Mouse (Mus musculus) embryonic facial prominence, embryonic 13.5 days (tissue): Measurements from ENCODE around the gene Agap3. TPM values are rescaled to one million over a fixed set of nuclear protein-coding genes. Genes with fewer than 3 reads are reported as not detected.

Experiments
- ATAC-seq: fragments of 200-750 bp; cut with Nextera tagmentation; 2 replicates; pipeline ENCODE4 v1.8.0; 2017; ENCODE audit warnings: low read depth; ENCODE audit not compliant: insufficient number of reproducible peaks, insufficient read depth, low FRiP score, low TSS enrichment
- H3K27ac ChIP-seq: fragments of 300-500 bp; sonication (generic); 2 replicates; pipeline ENCODE4 v1.5.1; 2015; ENCODE audit warnings: moderate library complexity, mild to moderate bottlenecking, inconsistent platforms
- H3K27me3 ChIP-seq: fragments of 300-500 bp; sonication (generic); 2 replicates; pipeline ENCODE4 v1.6.1; 2015; ENCODE audit warnings: mild to moderate bottlenecking, inconsistent platforms
- H3K36me3 ChIP-seq: fragments of 300-500 bp; sonication (generic); 2 replicates; pipeline ENCODE4 v1.6.1; 2015; ENCODE audit warnings: mild to moderate bottlenecking, inconsistent platforms
- H3K4me1 ChIP-seq: fragments of 300-500 bp; sonication (generic); 2 replicates; pipeline ENCODE4 v1.6.1; 2015; ENCODE audit warnings: inconsistent platforms
- H3K4me2 ChIP-seq: fragments of 300-500 bp; sonication (generic); 2 replicates; pipeline ENCODE4 v1.6.1; 2015; ENCODE audit warnings: moderate library complexity, mild to moderate bottlenecking, inconsistent platforms
- H3K4me3 ChIP-seq: fragments of 300-500 bp; sonication (generic); 2 replicates; pipeline ENCODE4 v1.5.1; 2015; ENCODE audit warnings: mild to moderate bottlenecking, inconsistent platforms
- H3K9ac ChIP-seq: fragments of 300-500 bp; sonication (generic); 2 replicates; pipeline ENCODE4 v1.6.1; 2015; ENCODE audit warnings: mild to moderate bottlenecking, inconsistent platforms
- H3K9me3 ChIP-seq: fragments of 300-500 bp; sonication (generic); 2 replicates; pipeline ENCODE4 v1.6.1; 2016; ENCODE audit warnings: inconsistent platforms
- WGBS: fragments of 180-500 bp; shearing (Covaris S2); methylation state at CpG from one replicate; pipeline ENCODE4 v1.1.7; 2015; ENCODE audit warnings: mixed read lengths; 5-methylcytosine and 5-hydroxymethylcytosine counted together
- polyA plus RNA-seq: library from polyadenylated mRNA; unstranded; fragments of >200 nt; fragmentation: Nextera tagmentation; extraction: Ambion mirVana; gene quantifications from 2 replicates; pipeline ENCODE4 v1.2.1, GENCODE M21; 2015

Gene Agap3
- polyA plus RNA-seq, 1 experiment from 2014 or later, result 31.5 TPM

DNA sequence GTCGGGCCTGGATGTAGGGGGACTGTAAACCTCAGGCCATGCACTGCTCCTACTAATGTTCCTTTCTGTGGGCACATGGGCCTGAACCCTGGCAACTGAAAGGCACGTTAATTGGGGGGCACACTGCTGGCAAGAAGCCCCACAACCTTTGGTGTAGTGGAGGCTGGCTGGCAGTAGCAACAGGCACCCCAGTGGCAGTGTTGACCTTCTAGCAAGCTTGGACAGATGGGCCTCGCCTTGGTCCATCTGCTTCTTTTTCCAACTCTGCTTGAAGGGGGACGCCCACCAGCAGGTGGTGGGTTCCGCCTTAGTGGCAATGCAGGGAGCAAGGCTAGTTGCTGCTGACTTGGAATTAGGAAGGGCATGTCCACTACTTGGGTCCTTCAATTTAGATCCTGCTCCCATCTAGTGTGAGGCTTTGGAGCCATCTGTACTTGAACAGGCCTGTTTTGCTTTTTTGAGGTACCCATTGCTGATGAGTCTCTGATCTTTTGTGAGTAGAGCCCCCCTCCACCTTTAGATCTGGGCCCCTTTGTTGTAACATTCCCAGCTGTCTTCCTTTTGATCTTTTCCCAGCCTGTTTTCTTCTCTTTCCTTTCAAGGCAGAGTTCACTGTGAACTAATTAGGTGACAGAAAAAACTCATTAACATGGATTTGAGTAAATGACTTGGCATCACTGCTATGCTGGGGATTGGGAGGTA is 1.5 kb downstream of the Agap3 start:
- H3K9ac ChIP-seq, result peak overlapping the region; percentile 94
- H3K27me3 ChIP-seq, result 0 out of 2 replicates have a peak, but pooled peaks cover 4% of the 10 kb centered on the region
- peak overlapping the region; percentile 92 for H3K27ac ChIP-seq
- no peak for ATAC-seq
- 13% methylated on average over 5 of the region's 5 CpGs for WGBS
- peaks cover 26% of the 10 kb centered on the region for H3K36me3 ChIP-seq
- H3K4me1 ChIP-seq, result peaks cover 43% of the 10 kb centered on the region
- H3K4me2 ChIP-seq, result peak overlapping the region; percentile 99
- H3K9me3 ChIP-seq, result no peaks in the 10 kb centered on the region
- H3K4me3 ChIP-seq, result peak overlapping the region; percentile 93

DNA sequence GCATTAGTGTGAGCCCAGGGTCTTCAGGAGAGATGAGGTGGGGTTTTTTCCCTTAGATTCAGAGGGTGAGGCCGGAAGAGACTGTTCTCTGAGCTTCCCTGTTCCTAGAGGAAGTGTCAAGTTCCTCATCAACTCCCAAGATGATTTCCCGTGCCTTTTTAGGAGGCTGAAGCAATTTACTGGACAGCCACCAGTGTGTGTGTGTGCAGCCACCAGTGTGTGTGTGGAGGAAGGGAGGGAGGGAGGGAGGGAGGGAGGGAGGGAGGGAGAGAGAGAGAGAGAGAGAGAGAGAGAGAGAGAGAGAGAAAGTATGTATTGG is 2.0 kb downstream of the Agap3 start:
- ATAC-seq, result no peak
- 0 out of 2 replicates have a peak, but pooled peaks cover under 1% of the 10 kb centered on the region for H3K27me3 ChIP-seq
- peaks cover 43% of the 10 kb centered on the region for H3K4me1 ChIP-seq
- WGBS, result 17% methylated on average over 2 of the region's 2 CpGs
- H3K36me3 ChIP-seq, result peaks cover 31% of the 10 kb centered on the region
- peak overlapping the region; percentile 93 for H3K4me3 ChIP-seq
- 0 out of 2 replicates have a peak overlapping the region, but pooled peaks have one; percentile 35 for H3K27ac ChIP-seq
- peak overlapping the region; percentile 94; the same call in 1 of the 2 replicates for H3K9ac ChIP-seq
- H3K9me3 ChIP-seq, result no peaks in the 10 kb centered on the region
- H3K4me2 ChIP-seq, result peak overlapping the region; percentile 99

DNA sequence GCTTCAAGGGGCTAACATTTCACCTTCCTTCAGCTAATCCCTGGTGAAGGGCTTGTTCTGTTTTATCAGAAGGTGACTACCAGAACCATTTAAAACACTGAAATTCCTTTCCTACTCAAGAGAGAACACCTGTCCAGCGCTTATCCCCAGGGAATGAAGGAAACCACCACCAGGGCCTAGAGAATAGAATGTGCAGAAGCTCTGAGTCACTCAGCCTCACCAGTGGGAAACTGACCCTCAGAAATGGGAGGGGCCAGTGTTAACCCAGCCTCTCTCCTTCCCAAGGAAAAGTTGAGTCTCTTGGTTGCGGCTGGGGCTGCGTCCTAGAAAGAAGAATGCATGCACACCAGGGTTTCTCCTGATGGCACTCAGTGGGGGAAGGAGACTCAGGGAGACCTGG is 3.1 kb downstream of the Agap3 start:
- no peak overlapping the region for H3K4me3 ChIP-seq
- peaks cover 43% of the 10 kb centered on the region for H3K4me1 ChIP-seq
- H3K27me3 ChIP-seq, result no peaks in the 10 kb centered on the region
- ATAC-seq, result no peak
- 69% methylated on average over 3 of the region's 3 CpGs for WGBS
- H3K9me3 ChIP-seq, result no peaks in the 10 kb centered on the region
- peak overlapping the region; percentile 46 for H3K9ac ChIP-seq
- peak overlapping the region; percentile 53; the same call in 1 of the 2 replicates for H3K27ac ChIP-seq
- H3K36me3 ChIP-seq, result peaks cover 32% of the 10 kb centered on the region
- peak overlapping the region; percentile 99 for H3K4me2 ChIP-seq

DNA sequence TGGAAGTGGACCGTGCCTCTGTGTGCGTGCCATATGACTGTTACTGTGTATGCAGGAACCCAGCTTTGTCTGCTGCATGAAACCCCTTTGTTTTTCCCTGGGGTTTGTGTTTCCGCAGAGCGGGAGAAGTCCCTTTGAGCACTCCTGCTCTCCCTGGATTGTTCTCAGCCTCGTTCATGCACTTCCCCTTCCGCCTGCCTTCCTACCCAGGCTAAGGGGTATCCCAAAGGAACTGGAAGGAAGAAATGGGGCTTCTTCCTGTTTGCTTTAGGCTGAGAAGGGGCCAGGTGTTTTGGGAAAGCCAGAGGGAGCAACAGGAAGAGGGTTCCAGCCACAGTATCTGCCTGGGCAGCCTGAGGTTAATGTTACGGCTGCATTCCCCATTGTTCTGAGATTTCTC is 3.6 kb downstream of the Agap3 start:
- peaks cover 37% of the 10 kb centered on the region for H3K36me3 ChIP-seq
- H3K4me2 ChIP-seq, result peak overlapping the region; percentile 23
- no peaks in the 10 kb centered on the region for H3K27me3 ChIP-seq
- ATAC-seq, result no peak
- H3K27ac ChIP-seq, result peak overlapping the region; percentile 53
- 53% methylated on average over 7 of the region's 7 CpGs for whole genome bisulfite sequencing
- peaks cover 43% of the 10 kb centered on the region for H3K4me1 ChIP-seq
- no peak overlapping the region for H3K4me3 ChIP-seq
- H3K9me3 ChIP-seq, result no peaks in the 10 kb centered on the region
- peak overlapping the region; percentile 46 for H3K9ac ChIP-seq

DNA sequence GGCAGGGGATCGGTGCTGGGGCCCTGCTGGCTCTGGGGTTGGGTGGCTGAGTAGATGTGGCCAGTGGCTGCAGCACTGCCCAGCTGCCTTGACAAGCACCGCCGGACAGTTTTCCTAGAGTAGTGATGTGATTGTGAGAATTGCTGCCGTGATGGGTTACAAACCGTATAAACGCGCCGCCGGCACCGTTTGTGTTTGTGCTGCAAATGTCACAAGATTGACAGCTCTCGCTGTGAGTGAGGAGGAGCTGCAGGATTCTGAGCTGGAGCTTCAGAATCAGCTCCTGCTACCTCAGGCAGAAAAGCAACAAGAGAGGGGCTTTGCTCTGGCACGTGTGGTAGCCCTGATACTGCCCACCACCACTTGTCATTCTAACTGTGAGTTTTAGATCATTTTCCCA is 14.8 kb downstream of the Agap3 start:
- no peak for ATAC-seq
- peaks cover 8% of the 10 kb centered on the region for H3K36me3 ChIP-seq
- no peak overlapping the region for H3K27ac ChIP-seq
- H3K9ac ChIP-seq, result no peak overlapping the region
- no peak overlapping the region for H3K4me2 ChIP-seq
- no peak overlapping the region for H3K4me3 ChIP-seq
- H3K9me3 ChIP-seq, result no peaks in the 10 kb centered on the region
- whole genome bisulfite sequencing, result 64% methylated on average over 12 of the region's 12 CpGs
- H3K27me3 ChIP-seq, result no peaks in the 10 kb centered on the region
- peaks cover 37% of the 10 kb centered on the region for H3K4me1 ChIP-seq

DNA sequence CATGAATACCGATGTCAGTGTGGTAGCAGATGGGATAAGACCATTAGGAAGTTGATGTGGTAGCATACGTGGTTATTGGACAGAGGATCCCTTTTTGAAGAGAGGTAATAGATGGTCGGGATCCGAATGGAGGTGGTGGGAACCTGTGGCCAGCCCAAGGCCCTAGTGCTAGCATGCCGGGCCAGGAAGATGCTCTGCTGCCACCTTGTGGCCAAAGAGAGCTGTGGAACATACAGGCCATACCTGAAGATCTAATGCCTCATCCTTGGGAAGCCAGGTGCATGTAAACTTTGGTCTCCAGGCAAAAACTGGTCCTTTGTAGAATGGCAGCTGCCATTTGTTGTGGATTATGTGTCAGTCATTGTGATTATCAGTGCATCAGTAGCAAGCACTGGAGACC is 18.6 kb downstream of the Agap3 start:
- Histone ChIP-seq H3K4me3 (no peak overlapping the region), H3K27me3 (peaks cover 26% of the 10 kb centered on the region), H3K27ac (0 out of 2 replicates have a peak overlapping the region, but pooled peaks have one; percentile 64), H3K9me3 (no peaks in the 10 kb centered on the region), H3K9ac (no peak overlapping the region), H3K4me1 (peaks cover 59% of the 10 kb centered on the region), H3K4me2 (no peak overlapping the region), H3K36me3 (peaks cover 9% of the 10 kb centered on the region; the same call in 1 of the 2 replicates)
- no peak for ATAC-seq
- 16% methylated on average over 5 of the region's 5 CpGs for WGBS

DNA sequence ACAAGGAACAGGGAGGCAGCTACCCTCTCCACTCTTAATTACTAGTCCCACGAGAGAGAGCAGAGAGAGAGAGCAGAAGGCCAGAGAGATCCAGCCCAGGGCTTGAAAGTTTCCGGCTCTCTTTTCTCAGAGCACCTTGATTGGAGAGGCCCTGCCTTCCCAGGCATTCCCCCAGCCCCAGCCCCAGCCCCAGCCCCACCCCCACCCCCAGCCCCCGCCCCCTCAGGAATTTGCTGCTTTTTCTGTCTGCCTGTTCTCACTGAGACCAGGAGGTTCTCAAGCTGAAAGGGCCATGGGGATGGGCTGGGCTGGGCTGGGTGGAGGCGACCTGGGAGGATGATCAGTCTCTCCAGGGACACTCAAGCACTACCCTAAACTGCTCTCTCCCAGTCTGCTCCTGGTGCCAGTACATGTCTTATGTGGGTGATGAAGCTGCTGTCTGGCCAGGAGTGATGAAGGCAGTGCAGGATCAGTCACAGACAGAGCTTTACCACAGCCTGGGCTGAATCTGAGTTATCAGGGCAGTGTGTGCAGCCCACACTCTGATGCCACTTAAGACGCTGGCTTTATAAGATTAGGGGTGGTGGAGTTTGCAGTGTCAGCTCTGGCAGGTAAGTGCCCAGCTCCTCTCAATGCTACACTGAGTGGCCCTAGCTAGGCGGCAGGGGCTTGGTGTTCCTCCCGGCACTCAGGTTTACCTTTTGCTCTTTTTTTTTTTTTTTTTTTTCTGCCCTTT is 21.1 kb downstream of the Agap3 start:
- Histone ChIP-seq H3K36me3 (peaks cover 33% of the 10 kb centered on the region), H3K9ac (0 out of 2 replicates have a peak overlapping the region, but pooled peaks have one; percentile 28), H3K9me3 (no peaks in the 10 kb centered on the region), H3K27me3 (peaks cover 30% of the 10 kb centered on the region), H3K4me3 (no peak overlapping the region), H3K27ac (peak overlapping the region; percentile 80), H3K4me1 (peaks cover 64% of the 10 kb centered on the region), H3K4me2 (peak overlapping the region; percentile 80)
- ATAC-seq, result peak; percentile 18; the same call in 1 of the 2 replicates
- WGBS, result 22% methylated on average over 7 of the region's 7 CpGs

DNA sequence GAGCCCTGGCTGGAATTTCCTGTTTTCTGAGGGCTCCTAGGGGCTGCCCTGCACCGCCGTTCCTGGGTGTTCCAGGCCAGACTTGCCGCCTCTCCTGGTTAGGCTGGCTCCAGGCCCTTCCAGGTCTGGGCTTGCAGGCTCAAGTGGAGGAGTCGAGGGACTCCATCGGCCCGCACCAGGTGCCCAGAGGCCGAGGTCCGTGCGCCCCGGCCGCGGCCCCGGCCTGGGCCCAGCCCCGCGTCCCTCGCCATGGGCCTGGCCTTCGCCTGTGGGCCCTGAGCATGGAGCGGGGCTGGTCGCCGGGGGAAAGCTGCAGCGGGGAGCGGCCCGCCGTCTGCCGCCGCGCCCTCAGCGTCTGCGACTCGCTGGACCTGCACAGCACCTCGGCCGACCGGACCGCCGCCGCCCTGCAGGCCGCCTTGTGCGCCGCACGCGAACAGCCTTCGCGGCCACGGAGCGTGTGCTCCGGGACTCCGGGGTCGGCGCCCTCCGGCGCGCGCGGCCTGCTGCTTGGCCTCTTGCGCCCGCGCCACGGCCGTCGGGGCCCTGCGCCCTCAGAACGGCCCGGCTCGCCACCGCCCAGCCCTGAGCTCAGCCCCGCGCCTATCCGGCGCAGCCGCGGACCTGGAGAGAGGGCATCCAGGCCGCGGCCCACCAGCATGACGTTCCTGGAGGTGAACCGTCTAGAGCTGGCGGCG is 22.2 kb downstream of the Agap3 start:
- Histone ChIP-seq H3K9ac (peak overlapping the region; percentile 76), H3K4me3 (peak overlapping the region; percentile 53), H3K27me3 (peaks cover 30% of the 10 kb centered on the region), H3K36me3 (peaks cover 42% of the 10 kb centered on the region), H3K27ac (peak overlapping the region; percentile 80), H3K4me2 (peak overlapping the region; percentile 80), H3K4me1 (peaks cover 60% of the 10 kb centered on the region), H3K9me3 (no peaks in the 10 kb centered on the region)
- WGBS, result 4% methylated on average over 75 of the region's 77 CpGs
- ATAC-seq, result no peak

DNA sequence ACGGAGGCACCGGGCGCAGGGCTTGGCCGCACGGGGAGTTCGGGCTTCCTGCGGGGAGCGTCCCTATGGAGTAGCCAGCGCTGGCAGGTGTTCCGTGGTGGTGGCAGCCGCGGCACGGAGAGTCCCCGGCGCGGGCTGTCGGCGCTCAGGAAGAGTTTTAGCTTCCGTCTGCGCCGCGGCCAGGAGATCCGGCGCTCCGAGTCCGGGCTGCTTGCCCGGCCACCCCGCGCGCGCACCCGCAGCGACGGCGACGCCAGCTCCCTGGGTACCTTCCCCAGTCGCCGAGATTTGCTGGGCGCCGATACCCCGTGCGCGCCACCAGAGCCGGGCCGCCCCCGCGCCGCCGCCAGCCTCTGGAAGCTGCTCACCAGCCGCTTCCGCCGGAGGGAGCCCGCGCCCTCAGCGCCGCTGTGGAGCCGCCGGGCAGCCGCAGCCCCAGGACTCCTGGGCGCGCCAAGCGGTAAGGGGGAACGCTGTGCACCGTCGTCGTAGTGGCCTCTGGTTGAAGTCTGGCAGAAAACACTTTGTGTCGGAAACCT is 22.8 kb downstream of the Agap3 start:
- no peak for ATAC-seq
- Histone ChIP-seq H3K27ac (peak overlapping the region; percentile 80), H3K36me3 (peaks cover 46% of the 10 kb centered on the region)

DNA sequence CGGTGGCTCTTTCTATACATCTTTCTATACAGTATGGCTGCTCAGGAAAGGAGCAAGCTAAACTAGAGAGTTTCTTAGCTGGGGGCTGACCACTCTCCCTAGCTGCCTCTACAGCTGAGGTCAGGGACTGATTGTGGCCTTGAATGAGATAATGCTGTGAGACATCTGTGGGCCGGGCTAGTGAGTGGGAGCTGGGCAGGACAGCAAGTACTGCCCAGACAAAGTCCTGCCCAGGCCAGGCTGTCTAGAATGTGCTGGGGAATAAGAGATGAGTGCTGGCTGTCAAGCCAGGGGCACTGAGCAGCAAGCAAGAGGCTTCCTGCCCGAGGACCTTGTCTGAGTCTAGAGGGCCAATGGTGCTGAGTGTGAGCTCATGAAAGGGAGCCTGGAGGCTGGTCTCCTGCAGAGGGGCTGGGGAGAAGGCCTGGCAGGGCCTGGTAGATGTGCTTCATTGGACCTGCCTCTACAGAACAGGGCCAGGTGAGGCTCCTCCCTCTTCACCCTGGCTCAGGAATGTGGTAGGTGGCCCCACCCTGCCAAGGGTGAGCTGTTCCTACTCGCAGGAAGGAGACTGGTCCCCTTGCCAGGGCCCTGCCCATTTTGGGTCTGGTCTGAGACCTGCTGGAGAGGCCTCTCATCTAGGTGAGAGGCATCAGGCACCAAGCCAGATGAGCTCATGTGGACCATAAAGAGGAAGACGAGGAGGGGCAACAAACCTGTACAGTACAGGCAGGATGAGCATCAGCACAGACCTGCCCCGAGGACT is 23.7 kb downstream of the Agap3 start:
- 53% methylated on average over 6 of the region's 6 CpGs for WGBS
- Histone ChIP-seq H3K27me3 (peaks cover 30% of the 10 kb centered on the region), H3K27ac (no peak overlapping the region), H3K36me3 (peaks cover 54% of the 10 kb centered on the region), H3K4me1 (peaks cover 54% of the 10 kb centered on the region), H3K4me3 (peak overlapping the region; percentile 53), H3K9me3 (no peaks in the 10 kb centered on the region), H3K4me2 (peak overlapping the region; percentile 80), H3K9ac (peak overlapping the region; percentile 76)
- ATAC-seq, result no peak; the same call in 1 of the 2 replicates

More for the DNA sequence above, 22.8 kb downstream of the Agap3 start:
- 3% methylated on average over 67 of the region's 67 CpGs for WGBS
- H3K27me3 ChIP-seq, result peaks cover 30% of the 10 kb centered on the region
- H3K4me1 ChIP-seq, result peaks cover 54% of the 10 kb centered on the region
- H3K9ac ChIP-seq, result peak overlapping the region; percentile 76
- peak overlapping the region; percentile 80 for H3K4me2 ChIP-seq
- H3K4me3 ChIP-seq, result peak overlapping the region; percentile 53
- H3K9me3 ChIP-seq, result no peaks in the 10 kb centered on the region
